Comparison of ENCODE assay signal across 7 mouse cellular contexts in genomic region chr13:48807481-48808031, GRCm38 (mm10).
DNase-seq lines count a peak whose midpoint lies in the region; ATAC-seq and TF ChIP-seq lines count a peak whose summit lies in the region.

No protein-coding gene starts in this region.

- H3K27ac ChIP-seq in lung, postnatal 0 days (ENCODE audit: low read length), result no peak overlapping the region

- 70% methylated on average over 5 of the region's 5 CpGs for WGBS in lung, postnatal 0 days

- ATAC-seq in common myeloid progenitor, adult 5-6 weeks (replicated peaks; ENCODE audit: low read depth, poor library complexity, severe bottlenecking), result peak; percentile 50; the same call in 1 of the 2 replicates
- ATAC-seq in lung, postnatal 0 days, result peak; percentile 20; the same call in 1 of the 2 replicates

- peaks cover 43% of the 10 kb centered on the region for H3K4me1 ChIP-seq in E14TG2a.4 (replicated peaks; ENCODE audit: low read depth, low read length)
- H3K4me1 ChIP-seq in lung, postnatal 0 days (ENCODE audit: insufficient read depth, low read depth, low read length), result no peaks in the 10 kb centered on the region

- H3K27me3 ChIP-seq in E14TG2a.4 (ENCODE audit: insufficient read depth, low read length), result no peaks in the 10 kb centered on the region
- no peaks in the 10 kb centered on the region for H3K27me3 ChIP-seq in lung, postnatal 0 days (replicated peaks; ENCODE audit: insufficient read depth, low read length)

- TF ChIP-seq EP300 in lung, postnatal 0 days (IDR thresholded peaks at IDR 0.05), result no peak

- no peak overlapping the region for H3K9ac ChIP-seq in lung, postnatal 0 days (replicated peaks; ENCODE audit: low read depth)

- intact Hi-C loops in gastrocnemius, postnatal 14 days (cut with DNase I; ENCODE audit: low total_unique reads), result no loop called here

- peak; percentile 68 for DNase-seq in R1 (ENCODE audit: low read depth, low spot score)
- DNase-seq in gastrocnemius, postnatal 14 days, result peak; percentile 69
- peak; percentile 70 to 74 for DNase-seq in kidney, postnatal 4 days
- DNase-seq in lung, postnatal 0 days (ENCODE audit: low spot score), result peak; percentile 41
- DNase-seq in right cerebral cortex, postnatal 4 days, result peak; percentile 64

- H3K4me3 ChIP-seq in E14TG2a.4 (replicated peaks; ENCODE audit: low read length), result no peak overlapping the region
- no peak overlapping the region for H3K4me3 ChIP-seq in lung, postnatal 0 days (ENCODE audit: low read depth, low read length)

- peaks cover 9% of the 10 kb centered on the region; the same call in 1 of the 2 replicates for H3K36me3 ChIP-seq in E14TG2a.4 (ENCODE audit: insufficient read depth, low read length)
- H3K36me3 ChIP-seq in lung, postnatal 0 days (ENCODE audit: insufficient read depth, low read length), result peaks cover 39% of the 10 kb centered on the region

- H3K4me2 ChIP-seq in lung, postnatal 0 days (replicated peaks; ENCODE audit: low read depth, low read length), result no peak overlapping the region

- H3K9me3 ChIP-seq in E14TG2a.4 (ENCODE audit: low read length), result no peaks in the 10 kb centered on the region
- no peaks in the 10 kb centered on the region for H3K9me3 ChIP-seq in lung, postnatal 0 days (ENCODE audit: low read length)

- peak; percentile 93 for TF ChIP-seq CTCF in E14TG2a.4 (conservative IDR thresholded peaks at IDR 0.05; ENCODE audit: low read length)
- peak; percentile 88 for TF ChIP-seq CTCF in lung, postnatal 0 days (IDR thresholded peaks at IDR 0.05)
